Mouse (Mus musculus): ENCODE results near the gene Mfap1a.
"Not testable (repeated sequence)": the region's sequence is repeated elsewhere in the genome, so short reads cannot be mapped to it uniquely, and the experiment has no call there.

Gene Mfap1a

GRCm38 (mm10) chr2:121475306-121475705 lies 31.2 kb downstream of the Mfap1a start:
- DNase-seq (ENCODE audit: low read depth, low spot score), result not testable (repeated sequence)

- no peak for DNase-seq (ENCODE audit: low read depth, low spot score)
These were observed 32.3 kb downstream of the Mfap1a start for GRCm38 (mm10) chr2:121474180-121474535.

- peak; percentile 83 for DNase-seq (ENCODE audit: low read depth, low spot score)
These were observed 32.9 kb downstream of the Mfap1a start, which contains the start of gene Mfap1b for GRCm38 (mm10) chr2:121473301-121474179. Gene Mfap1b, minus strand, starts transcription at chr2:121474067.

GRCm38 (mm10) chr2:121472783-121473182 lies 33.7 kb downstream of the Mfap1a start:
- DNase-seq (ENCODE audit: low read depth, low spot score), result not testable (repeated sequence)

GRCm38 (mm10) chr2:121468982-121469381 lies 37.5 kb downstream of the Mfap1a start:
- not testable (repeated sequence) for DNase-seq (ENCODE audit: low read depth, low spot score)

GRCm38 (mm10) chr2:121460071-121460470 lies 46.4 kb downstream of the Mfap1a start:
- DNase-seq (ENCODE audit: low read depth, low spot score), result no peak

GRCm38 (mm10) chr2:121456692-121457642 lies 49.5 kb downstream of the Mfap1a start, which contains the start of gene Serinc4:
Gene Serinc4, minus strand, starts transcription at chr2:121456781.
- peak; percentile 76 for DNase-seq (ENCODE audit: low read depth, low spot score)

GRCm38 (mm10) chr2:121455534-121455933 lies 50.9 kb downstream of the Mfap1a start:
- DNase-seq (ENCODE audit: low read depth, low spot score), result no peak

GRCm38 (mm10) chr2:121453917-121454316 lies 52.5 kb downstream of the Mfap1a start:
- no peak for DNase-seq (ENCODE audit: low read depth, low spot score)

- DNase-seq (ENCODE audit: low read depth, low spot score), result no peak
These were observed 53.5 kb downstream of the Mfap1a start, which contains the start of gene Hypk for GRCm38 (mm10) chr2:121452990-121453389. Gene Hypk, plus strand, starts transcription at chr2:121453290.

GRCm38 (mm10) chr2:121452361-121452760 lies 54.1 kb downstream of the Mfap1a start:
- no peak for DNase-seq (ENCODE audit: low read depth, low spot score)

- no peak for DNase-seq (ENCODE audit: low read depth, low spot score)
These were observed 56.4 kb downstream of the Mfap1a start for GRCm38 (mm10) chr2:121450093-121450492.

GRCm38 (mm10) chr2:121449545-121450011 lies 56.9 kb downstream of the Mfap1a start:
- no peak for DNase-seq (ENCODE audit: low read depth, low spot score)

GRCm38 (mm10) chr2:121448739-121449535 lies 57.5 kb downstream of the Mfap1a start, which contains the start of gene Serf2:
Gene Serf2, plus strand, starts transcription at chr2:121449195.
- DNase-seq (ENCODE audit: low read depth, low spot score), result peak; percentile 96

GRCm38 (mm10) chr2:121448136-121448535 lies 58.3 kb downstream of the Mfap1a start:
- DNase-seq (ENCODE audit: low read depth, low spot score), result no peak

GRCm38 (mm10) chr2:121447006-121447405 lies 59.5 kb downstream of the Mfap1a start:
- no peak for DNase-seq (ENCODE audit: low read depth, low spot score)

- no peak for DNase-seq (ENCODE audit: low read depth, low spot score)
These were observed 60.0 kb downstream of the Mfap1a start for GRCm38 (mm10) chr2:121446506-121446905.

- no peak for DNase-seq (ENCODE audit: low read depth, low spot score)
These were observed 61.3 kb downstream of the Mfap1a start for GRCm38 (mm10) chr2:121445117-121445516.

- DNase-seq (ENCODE audit: low read depth, low spot score), result no peak
These were observed 62.3 kb downstream of the Mfap1a start, which contains the start of gene Ell3 for GRCm38 (mm10) chr2:121444178-121444577. Gene Ell3, minus strand, starts transcription at chr2:121444278.

- DNase-seq (ENCODE audit: low read depth, low spot score), result no peak
These were observed 63.5 kb downstream of the Mfap1a start for GRCm38 (mm10) chr2:121443068-121443349.
